Mouse (Mus musculus): ENCODE measurements around the gene Actr8.
A peak's percentile ranks its signal among the peaks of the same experiment; 100 is the strongest.

Gene Actr8

GRCm38 (mm10) chr14:30039413-30039812 lies 61.3 kb downstream of the Actr8 start:
- no peak for DNase-seq (ENCODE audit: low spot score)

GRCm38 (mm10) chr14:30041836-30042235 lies 63.7 kb downstream of the Actr8 start:
- DNase-seq (ENCODE audit: low spot score): no peak

- DNase-seq (ENCODE audit: low spot score): no peak
Measured at GRCm38 (mm10) chr14:30043356-30043940, 65.3 kb downstream of the Actr8 start.

GRCm38 (mm10) chr14:30045239-30045638 lies 67.1 kb downstream of the Actr8 start:
- DNase-seq (ENCODE audit: low spot score): peak; percentile 14

GRCm38 (mm10) chr14:30045704-30046220 lies 67.6 kb downstream of the Actr8 start:
- no peak for DNase-seq (ENCODE audit: low spot score)

GRCm38 (mm10) chr14:30046976-30047375 lies 68.8 kb downstream of the Actr8 start:
- DNase-seq (ENCODE audit: low spot score): no peak

- DNase-seq (ENCODE audit: low spot score): no peak
Measured at GRCm38 (mm10) chr14:30048049-30048448, 69.9 kb downstream of the Actr8 start.

GRCm38 (mm10) chr14:30050280-30050679 lies 72.1 kb downstream of the Actr8 start:
- no peak for DNase-seq (ENCODE audit: low spot score)

- no peak for DNase-seq (ENCODE audit: low spot score)
Measured at GRCm38 (mm10) chr14:30054922-30055321, 76.8 kb downstream of the Actr8 start.
